Mouse (Mus musculus) C2C12 (cell line): ENCODE measurements around the gene Fndc1.

ENCODE experiments used
- CTCF ChIP-seq: IDR thresholded peaks from one replicate; pipeline ENCODE4 v1.5.1; 2011; ENCODE audit not compliant: control insufficient read depth, insufficient read depth, insufficient read length
- FOSL1 ChIP-seq: IDR thresholded peaks from one replicate; pipeline ENCODE4 v1.8.0; 2011; ENCODE audit warnings: mild to moderate bottlenecking, low read length; ENCODE audit not compliant: poor library complexity, insufficient read depth, severe bottlenecking
- MYOD1 ChIP-seq: IDR thresholded peaks from one replicate; pipeline ENCODE4 v1.6.1; 2011; ENCODE audit warnings: low read depth; ENCODE audit not compliant: control insufficient read depth, insufficient read length
- USF1 ChIP-seq: IDR thresholded peaks from one replicate; pipeline ENCODE4 v1.6.1; 2011; ENCODE audit warnings: low read depth, mild to moderate bottlenecking, control low read depth, moderate library complexity

- TF ChIP-seq CTCF = no peak
- no peak for TF ChIP-seq MYOD1
- TF ChIP-seq USF1 = no peak
- no peak for TF ChIP-seq FOSL1
These were observed 42.0 kb upstream of the Fndc1 start for GRCm38 (mm10) chr17:7869114-7869513.
